Mouse (Mus musculus): ENCODE measurements around the gene Gm3055.
"Not testable (repeated sequence)": the region's sequence is repeated elsewhere in the genome, so short reads cannot be mapped to it uniquely, and the experiment has no call there.

Gene Gm3055

GRCm38 (mm10) chr10:81770506-81771403 lies at the start of gene Gm3055:
Gene Gm3055, minus strand, starts transcription at chr10:81771161.
- DNase-seq (ENCODE audit: low read depth, low spot score), result not testable (repeated sequence)

- not testable (repeated sequence) for DNase-seq (ENCODE audit: low read depth, low spot score)
Observed at GRCm38 (mm10) chr10:81811899-81812298, 40.9 kb upstream of the Gm3055 start, which contains the start of gene Gm4767. Gene Gm4767, plus strand, starts transcription at chr10:81812186.

GRCm38 (mm10) chr10:81771404-81771777 lies 430 bp upstream of the Gm3055 start:
- not testable (repeated sequence) for DNase-seq (ENCODE audit: low read depth, low spot score)

- not testable (repeated sequence) for DNase-seq (ENCODE audit: low read depth, low spot score)
Observed at GRCm38 (mm10) chr10:81704531-81705301, 66.2 kb downstream of the Gm3055 start, which contains the start of gene Zfp433. Gene Zfp433, plus strand, starts transcription at chr10:81704825.

All from mesoderm, embryonic 11.5 days (tissue).